22 mouse cellular contexts compared by ENCODE assay signal in the genomic region with DNA sequence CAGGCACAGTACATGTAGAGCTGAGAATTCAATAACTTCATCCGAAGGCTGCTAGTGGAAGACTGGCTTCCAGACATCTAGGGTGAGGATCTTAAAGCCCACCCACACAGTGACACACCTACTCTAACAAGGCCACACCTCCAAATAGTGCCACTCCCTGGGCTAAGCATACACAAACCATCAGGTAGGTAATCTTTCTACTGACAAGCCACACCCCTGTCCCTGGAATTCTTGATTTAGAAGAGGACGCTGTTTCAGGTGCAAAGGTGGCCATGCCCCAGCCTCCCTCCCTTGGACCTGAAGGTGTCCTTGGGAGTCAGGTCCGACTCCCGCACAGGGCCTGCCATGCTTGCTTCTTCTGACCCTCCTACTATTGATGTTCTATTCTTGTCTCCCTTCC. TPM values are rescaled to one million over a fixed set of nuclear protein-coding genes. Genes with fewer than 3 reads are reported as not detected.
DNase-seq lines count a peak whose midpoint lies in the region; ATAC-seq and TF ChIP-seq lines count a peak whose summit lies in the region.
"Had no signal": no experiment of that assay in that cellular context is flagged by ENCODE, and none has a peak within 500 bp of the region (broad histone marks: within the 10 kb centered on the region; RNA-seq: fewer than 3 reads in every experiment).

No protein-coding gene starts in this region.

- H3K27ac ChIP-seq in intestine, embryonic 16.5 days (ENCODE audit: low read length): peak overlapping the region; percentile 19; the same call in 1 of the 2 replicates
- no peak overlapping the region for H3K27ac ChIP-seq in stomach, embryonic 14.5 days (ENCODE audit: low read length)
- no peak overlapping the region for H3K27ac ChIP-seq in stomach, postnatal 0 days (replicated peaks)
- H3K27ac ChIP-seq: forebrain, embryonic 10.5 days; forebrain, embryonic 13.5 days; gastrocnemius, adult 2 months; hindbrain, embryonic 10.5 days; hindbrain, embryonic 13.5 days; hindbrain, postnatal 0 days had no signal

- DNase-seq in stomach, postnatal 0 days (ENCODE audit: low spot score): peak; percentile 35
- DNase-seq in lung, postnatal 4 days: no peak
- no peak for DNase-seq in frontal cortex, adult 2 months (ENCODE audit: extremely low spot score in 1 of 2, low spot score in 1 of 2)
- no peak for DNase-seq in adipocyte (ENCODE audit: low spot score)
- DNase-seq: adrenal gland, adult 8-10 months; adrenal gland, postnatal 25 days; cerebellum, adult 11-12 months; cerebellum, adult 8-10 months; cerebellum, postnatal 10 days; gastrocnemius, adult 2 months; gastrocnemius, postnatal 14 days; heart, postnatal 36 days had no signal

- H3K27me3 ChIP-seq in intestine, embryonic 16.5 days (replicated peaks; ENCODE audit: control insufficient read depth, insufficient read depth, low read length): no peaks in the 10 kb centered on the region
- H3K27me3 ChIP-seq in stomach, embryonic 14.5 days (ENCODE audit: control insufficient read depth, insufficient read depth, low read length): no peaks in the 10 kb centered on the region
- no peaks in the 10 kb centered on the region for H3K27me3 ChIP-seq in stomach, postnatal 0 days (ENCODE audit: control insufficient read depth, insufficient read depth, low read length)

- peaks cover 9% of the 10 kb centered on the region for H3K4me1 ChIP-seq in intestine, embryonic 16.5 days (ENCODE audit: control insufficient read depth, insufficient read depth, low read length)
- no peaks in the 10 kb centered on the region for H3K4me1 ChIP-seq in stomach, embryonic 14.5 days (ENCODE audit: control insufficient read depth, insufficient read depth, low read length)
- H3K4me1 ChIP-seq in stomach, postnatal 0 days (replicated peaks; ENCODE audit: control insufficient read depth, insufficient read depth): no peaks in the 10 kb centered on the region
- H3K4me1 ChIP-seq: forebrain, embryonic 13.5 days had no signal

- no peak for TF ChIP-seq EP300 in stomach, postnatal 0 days (optimal IDR thresholded peaks at IDR 0.05)

- H3K4me2 ChIP-seq in intestine, embryonic 16.5 days (ENCODE audit: low read depth, low read length): 0 out of 2 replicates have a peak overlapping the region, but pooled peaks have one; percentile 2
- no peak overlapping the region for H3K4me2 ChIP-seq in stomach, embryonic 14.5 days (replicated peaks; ENCODE audit: low read depth, low read length)
- no peak overlapping the region for H3K4me2 ChIP-seq in stomach, postnatal 0 days (replicated peaks; ENCODE audit: low read depth)
- H3K4me2 ChIP-seq: forebrain, embryonic 13.5 days; heart, embryonic 11.5 days; hindbrain, embryonic 13.5 days had no signal

- H3K4me3 ChIP-seq in intestine, embryonic 16.5 days (ENCODE audit: low read length): no peak overlapping the region
- H3K4me3 ChIP-seq in stomach, embryonic 14.5 days (ENCODE audit: low read depth, low read length): no peak overlapping the region
- H3K4me3 ChIP-seq in stomach, postnatal 0 days (ENCODE audit: low read depth, low read length): no peak overlapping the region
- H3K4me3 ChIP-seq: forebrain, embryonic 10.5 days; forebrain, embryonic 13.5 days; gastrocnemius, adult 2 months; hindbrain, embryonic 10.5 days; hindbrain, embryonic 13.5 days had no signal

- no peak for TF ChIP-seq CTCF in stomach, postnatal 0 days (IDR thresholded peaks at IDR 0.05; ENCODE audit: low read depth)

- H3K9ac ChIP-seq in intestine, embryonic 16.5 days (ENCODE audit: low read depth, low read length): no peak overlapping the region
- H3K9ac ChIP-seq in stomach, embryonic 14.5 days (replicated peaks; ENCODE audit: low read depth, low read length): no peak overlapping the region
- no peak overlapping the region for H3K9ac ChIP-seq in stomach, postnatal 0 days (ENCODE audit: low read length)
- H3K9ac ChIP-seq: forebrain, embryonic 13.5 days; hindbrain, embryonic 13.5 days had no signal

- H3K9me3 ChIP-seq in intestine, embryonic 16.5 days (ENCODE audit: control insufficient read depth, low read length): no peaks in the 10 kb centered on the region
- no peaks in the 10 kb centered on the region for H3K9me3 ChIP-seq in stomach, embryonic 14.5 days (ENCODE audit: control insufficient read depth, low read depth, low read length)
- H3K9me3 ChIP-seq in stomach, postnatal 0 days (ENCODE audit: control insufficient read depth, low read length): no peaks in the 10 kb centered on the region
- H3K9me3 ChIP-seq: forebrain, embryonic 13.5 days; hindbrain, embryonic 10.5 days; hindbrain, embryonic 13.5 days had no signal

- peak; percentile 85 for ATAC-seq in intestine, embryonic 16.5 days
- peak; percentile 74 for ATAC-seq in stomach, embryonic 14.5 days (ENCODE audit: insufficient number of reproducible peaks, insufficient read depth, low FRiP score, low read depth)
- ATAC-seq in stomach, postnatal 0 days (ENCODE audit: low FRiP score, low TSS enrichment): peak; percentile 62
- ATAC-seq: CD4-positive, CD25-positive, alpha-beta regulatory T cell, adult 4 months; forebrain, embryonic 13.5 days; forebrain, embryonic 16.5 days; hindbrain, postnatal 0 days had no signal

- WGBS in intestine, embryonic 16.5 days: 66% methylated on average over 4 of the region's 4 CpGs
- 66% methylated on average over 4 of the region's 4 CpGs for WGBS in stomach, embryonic 14.5 days
- WGBS in stomach, postnatal 0 days: 56% methylated on average over 4 of the region's 4 CpGs

- no peaks in the 10 kb centered on the region for H3K36me3 ChIP-seq in intestine, embryonic 16.5 days (ENCODE audit: control insufficient read depth, insufficient read depth, low read length)
- no peaks in the 10 kb centered on the region for H3K36me3 ChIP-seq in stomach, embryonic 14.5 days (ENCODE audit: control insufficient read depth, insufficient read depth, low read length)
- H3K36me3 ChIP-seq in stomach, postnatal 0 days (ENCODE audit: control insufficient read depth, insufficient read depth, low read length): no peaks in the 10 kb centered on the region
- H3K36me3 ChIP-seq: forebrain, embryonic 10.5 days; hindbrain, embryonic 10.5 days; hindbrain, embryonic 13.5 days had no signal

RNA-seq across cellular contexts. Expression of gene Pink1, which starts 7.0 kb away (rescaled TPM):
- 30.7 and 38.9 TPM in 2 replicates for polyA plus RNA-seq in intestine, embryonic 16.5 days (2015; fragmentation: Nextera tagmentation; extraction: Ambion mirVana)
- polyA plus RNA-seq in stomach, embryonic 14.5 days (2014; fragmentation: Nextera tagmentation; extraction: Ambion mirVana): 24.1 and 29.6 TPM in 2 replicates
- 62.1 and 77.1 TPM in 2 replicates for polyA plus RNA-seq in stomach, postnatal 0 days (2015; fragmentation: Nextera tagmentation; extraction: Ambion mirVana)
- polyA plus RNA-seq in frontal cortex, adult 2 months (2012; rRNA removed): 327 and 338 TPM in 2 replicates

RNA-seq across cellular contexts. Expression of gene Ddost, which starts 28.6 kb away (rescaled TPM):
- 415 and 427 TPM in 2 replicates for polyA plus RNA-seq in intestine, embryonic 16.5 days (2015; fragmentation: Nextera tagmentation; extraction: Ambion mirVana)
- polyA plus RNA-seq in stomach, embryonic 14.5 days (2014; fragmentation: Nextera tagmentation; extraction: Ambion mirVana): 351 and 363 TPM in 2 replicates
- polyA plus RNA-seq in stomach, postnatal 0 days (2015; fragmentation: Nextera tagmentation; extraction: Ambion mirVana): 253 and 258 TPM in 2 replicates
- polyA plus RNA-seq in frontal cortex, adult 2 months (2012; rRNA removed): 89.8 and 93.1 TPM in 2 replicates

RNA-seq across cellular contexts. Expression of gene Cda, which starts 34.7 kb away (rescaled TPM):
- polyA plus RNA-seq in intestine, embryonic 16.5 days (2015; fragmentation: Nextera tagmentation; extraction: Ambion mirVana): 39.2 and 42.4 TPM in 2 replicates
- polyA plus RNA-seq in stomach, embryonic 14.5 days (2014; fragmentation: Nextera tagmentation; extraction: Ambion mirVana): 8.3 and 11.5 TPM in 2 replicates
- polyA plus RNA-seq in stomach, postnatal 0 days (2015; fragmentation: Nextera tagmentation; extraction: Ambion mirVana): 12.5 and 15.2 TPM in 2 replicates
- 3.6 and 3.7 TPM in 2 replicates for polyA plus RNA-seq in frontal cortex, adult 2 months (2012; rRNA removed)
- polyA plus RNA-seq: CD4-positive, CD25-positive, alpha-beta regulatory T cell, adult 4 months had no signal
